Mouse (Mus musculus) fibroblast of lung, adult 2 months (primary cell): Measurements from ENCODE around the gene Spr.
"Not testable (repeated sequence)": the region's sequence is repeated elsewhere in the genome, so short reads cannot be mapped to it uniquely, and the experiment has no call there.

Experiments used
- DNase-seq: peaks from one replicate; pipeline ENCODE4 v3.0.0-alpha.2; 2011; ENCODE audit warnings: low read depth

Gene Spr

DNA sequence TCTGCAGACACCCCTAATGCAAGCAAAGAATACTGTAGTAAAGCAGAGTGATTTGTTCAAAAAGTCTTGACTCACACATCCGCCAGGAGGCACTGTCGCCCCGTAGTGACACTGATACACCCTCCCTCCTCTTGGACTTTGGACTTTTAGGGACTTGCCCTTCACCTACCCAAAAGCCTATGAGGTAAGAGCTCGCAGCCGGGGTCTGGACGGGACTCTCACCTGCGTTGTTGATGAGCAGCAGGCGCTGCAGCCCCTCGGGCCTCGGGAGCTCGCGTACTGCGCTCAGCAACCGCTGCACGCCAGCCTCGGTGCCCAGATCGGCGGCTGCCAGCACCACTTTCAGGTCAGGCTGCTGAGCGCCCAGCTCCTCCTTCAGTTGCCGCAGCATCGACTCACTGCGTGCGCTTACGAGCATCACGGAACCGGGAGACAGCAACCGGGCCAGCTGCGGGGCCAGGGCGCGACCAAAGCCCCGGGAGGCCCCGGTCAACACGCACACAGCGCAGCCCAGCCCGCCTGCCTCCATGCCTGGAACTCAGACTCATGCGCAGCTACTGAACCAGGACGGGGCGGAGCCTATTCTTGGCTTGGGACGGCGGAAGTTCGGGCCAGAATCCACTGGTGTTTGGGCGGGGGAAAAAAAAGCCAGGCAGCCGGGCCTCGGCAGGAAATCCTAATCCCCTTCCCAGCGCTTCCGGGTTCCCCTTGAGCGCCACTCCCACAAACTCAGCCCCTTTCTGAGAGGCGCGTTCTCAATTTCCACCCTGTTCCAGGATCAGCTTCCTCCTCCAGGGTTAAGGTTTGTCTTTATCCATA is at the start of gene Spr:
Gene Spr (minus strand): TSS at position 550 of the 819 bp plus-strand sequence.
- DNase-seq = peak; percentile 84

DNA sequence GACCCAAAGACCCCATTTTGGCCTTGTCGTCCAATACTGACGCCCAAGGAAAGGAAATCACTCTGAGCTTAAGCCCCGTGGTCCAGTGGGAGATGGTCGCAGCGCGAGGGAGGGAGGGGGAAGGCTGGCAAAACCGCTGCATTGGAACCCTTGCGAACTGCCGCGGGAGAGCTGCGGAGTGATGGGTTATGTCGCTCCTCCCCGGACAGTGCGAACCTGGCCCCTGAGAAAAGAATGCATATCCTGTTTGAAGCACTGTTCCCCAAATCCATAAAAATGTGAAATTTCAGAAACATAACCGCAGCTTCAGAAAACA is 49.1 kb upstream of the Spr start:
- DNase-seq = no peak

DNA sequence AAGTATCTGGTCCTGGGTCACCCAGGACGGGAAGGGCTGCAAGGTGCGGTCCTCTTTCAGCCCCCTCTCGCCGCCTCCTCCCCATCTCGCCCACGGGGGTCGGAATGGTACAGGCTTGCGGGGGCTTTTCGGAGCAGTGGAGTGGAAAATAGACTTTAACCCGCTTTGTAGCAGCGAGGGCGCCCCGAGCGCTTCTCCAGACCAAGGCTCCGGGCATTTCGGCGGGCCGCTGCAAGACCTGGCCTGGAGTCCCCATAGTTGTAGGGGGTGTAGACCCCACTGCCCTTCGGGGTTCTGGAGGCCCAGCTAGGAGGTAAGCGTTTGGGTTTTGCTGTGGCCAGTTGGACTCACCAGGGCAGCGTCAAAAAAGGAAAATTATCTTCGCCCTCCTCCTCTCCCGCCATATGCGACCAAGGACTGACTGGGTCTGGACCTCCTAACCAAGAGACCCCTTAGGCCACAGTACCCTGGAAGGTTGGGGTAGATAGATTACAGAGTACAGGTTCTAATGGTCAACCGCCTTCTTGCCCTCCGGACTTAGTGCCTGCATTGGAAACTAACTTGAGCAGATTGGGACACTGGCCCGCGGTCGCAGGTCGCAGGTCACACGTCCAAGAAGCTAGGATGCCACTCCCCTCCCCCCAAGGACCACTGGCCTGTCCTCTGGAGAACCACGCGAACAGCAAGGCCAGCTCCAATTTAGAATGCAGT is 48.6 kb upstream of the Spr start:
- no peak for DNase-seq

DNA sequence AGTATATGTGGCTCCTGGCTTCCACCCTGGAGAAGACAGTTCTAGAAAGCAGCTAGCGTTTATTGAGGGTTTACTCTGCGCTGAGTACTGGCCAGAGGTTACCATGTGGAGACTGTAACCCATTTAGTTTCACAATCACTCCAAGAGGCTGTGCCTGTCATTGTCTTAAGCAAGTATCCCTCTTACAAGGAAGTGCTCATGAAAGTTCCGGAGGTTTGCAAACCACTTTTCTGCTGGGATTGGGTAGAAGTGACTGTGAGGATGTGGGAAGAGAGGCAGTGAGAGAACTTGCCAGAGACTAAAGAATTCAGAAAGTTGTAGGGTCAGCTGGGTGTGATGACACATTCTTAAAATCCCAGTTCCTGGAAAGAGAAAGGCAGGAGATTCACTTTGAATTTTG is 46.4 kb upstream of the Spr start:
- DNase-seq = no peak

DNA sequence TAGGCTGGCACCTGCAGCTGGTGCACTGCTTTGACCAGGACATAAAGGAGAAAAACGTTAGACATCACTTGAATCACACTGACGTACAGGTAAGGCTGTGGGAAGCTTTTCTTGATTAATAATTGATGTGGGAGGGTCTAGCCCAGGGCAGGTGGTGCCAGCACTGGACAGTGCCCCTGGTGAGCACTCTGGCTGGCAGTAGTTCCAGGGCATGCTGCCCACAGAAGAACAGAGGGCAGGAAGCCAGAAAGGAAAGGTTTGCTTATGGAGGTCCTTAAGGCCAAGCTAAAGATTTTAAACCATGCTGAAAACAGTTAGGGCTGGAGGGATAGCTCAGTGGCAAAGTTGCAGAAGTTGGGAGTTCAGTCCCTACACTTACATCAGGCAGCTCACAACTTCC is 42.5 kb upstream of the Spr start:
- no peak for DNase-seq

DNA sequence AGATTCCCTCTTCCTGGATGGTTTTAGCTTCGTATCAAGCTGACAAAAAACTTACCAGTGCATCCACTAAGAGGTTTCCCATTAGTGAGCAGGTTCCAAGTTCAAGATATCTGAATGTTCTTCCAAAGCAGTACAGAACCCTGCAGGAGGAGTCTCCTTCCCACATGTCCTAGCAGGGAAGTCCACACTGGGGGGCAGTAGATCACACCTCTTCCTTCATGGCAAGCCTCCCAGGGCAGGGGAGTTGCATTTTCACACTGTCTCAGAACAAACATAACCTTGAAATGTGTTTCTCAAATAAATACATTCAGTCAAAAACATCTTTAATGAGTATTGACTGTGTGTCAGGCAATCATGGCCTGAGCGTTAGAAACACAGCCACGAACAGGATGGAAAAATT is 42.0 kb upstream of the Spr start:
- no peak for DNase-seq

DNA sequence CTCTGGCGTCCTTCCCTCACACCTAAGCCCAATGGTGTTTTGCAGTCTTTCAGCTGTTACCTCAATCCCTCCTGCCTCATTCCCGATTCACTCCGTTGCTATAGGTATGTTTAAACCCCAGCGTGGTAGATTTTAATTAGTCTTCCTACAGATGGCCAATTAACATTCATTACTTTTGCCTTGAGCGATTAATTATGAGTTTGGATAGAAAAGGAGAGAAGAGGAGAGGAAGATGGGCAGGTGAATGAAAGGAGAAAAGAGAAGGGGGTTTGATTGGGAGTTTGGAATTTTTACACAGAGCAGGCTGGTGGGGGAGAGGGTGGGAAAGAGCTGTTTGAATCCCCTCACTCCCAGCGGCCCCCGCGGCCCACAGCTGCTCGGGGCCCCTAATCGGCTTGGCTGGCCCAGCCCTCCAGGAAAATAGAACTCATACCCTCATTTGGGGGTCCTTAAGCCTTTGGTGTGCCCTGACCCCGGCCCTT is 27.9 kb upstream of the Spr start:
- DNase-seq = no peak

DNA sequence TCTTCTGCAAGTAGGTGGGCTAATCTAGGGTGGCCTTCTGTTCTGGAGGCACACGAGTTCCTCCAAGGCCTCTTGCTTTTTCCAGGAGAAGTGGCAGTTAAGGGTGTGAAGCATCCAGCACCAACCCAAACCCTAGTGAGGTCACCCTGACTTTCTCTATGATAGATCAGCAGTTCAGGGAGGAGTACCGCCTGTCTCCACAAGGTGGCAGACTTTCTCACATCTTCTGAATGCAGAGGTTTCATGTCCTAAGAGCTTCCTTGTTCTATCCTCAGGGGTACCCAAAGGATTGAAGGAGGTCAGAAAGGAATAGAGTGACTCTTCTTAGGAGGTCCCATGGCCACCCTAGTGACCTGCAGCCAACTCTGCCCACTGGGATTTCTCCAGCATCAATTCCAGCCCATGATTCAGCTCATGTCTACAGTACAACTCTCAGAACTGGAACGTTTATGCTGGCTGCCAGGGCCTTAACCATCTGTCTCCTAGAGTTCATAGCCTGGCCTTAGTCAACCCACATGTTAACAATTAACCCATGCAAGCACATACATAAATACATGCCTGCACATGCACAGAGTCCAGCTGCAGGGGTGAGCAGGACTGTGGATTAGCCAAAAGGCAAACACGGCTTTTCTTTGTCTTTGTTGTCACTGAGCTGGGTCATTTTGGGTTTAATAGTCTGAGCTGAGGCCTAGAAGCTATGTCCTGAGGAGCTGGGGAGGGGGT is 22.8 kb upstream of the Spr start:
- DNase-seq = no peak

DNA sequence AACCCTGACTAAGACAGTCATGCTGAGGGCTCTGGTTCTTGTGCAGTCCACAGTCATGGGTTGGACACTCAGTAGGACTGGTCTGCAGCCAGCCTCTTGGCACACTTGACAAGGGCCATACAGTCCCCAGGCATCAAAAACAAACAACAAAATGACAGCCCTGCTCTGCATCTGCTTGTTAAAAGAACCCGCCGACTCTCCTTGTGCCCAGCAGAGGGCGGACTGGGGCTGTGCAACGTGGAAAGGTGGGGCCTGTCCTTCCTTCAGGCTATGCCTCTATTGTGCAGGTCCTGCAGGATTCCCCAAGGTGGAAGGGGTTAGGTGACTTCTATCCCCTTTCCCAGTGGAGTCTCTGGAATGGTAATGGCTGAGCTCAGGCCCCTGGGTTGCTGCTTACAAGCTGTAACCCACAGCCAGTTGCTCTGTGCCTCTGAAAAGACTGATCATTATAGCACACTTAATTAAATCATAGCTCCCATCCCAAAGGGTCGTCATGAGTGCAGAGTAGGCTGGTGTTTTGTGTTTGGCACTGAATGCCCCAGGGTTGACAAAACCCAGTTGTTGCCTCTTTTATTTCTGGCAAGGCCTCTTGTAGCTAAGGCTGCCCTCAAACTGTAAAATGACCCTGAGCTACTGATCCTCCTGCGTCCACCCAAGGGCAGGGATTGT is 21.7 kb upstream of the Spr start:
- not testable (repeated sequence) for DNase-seq

DNA sequence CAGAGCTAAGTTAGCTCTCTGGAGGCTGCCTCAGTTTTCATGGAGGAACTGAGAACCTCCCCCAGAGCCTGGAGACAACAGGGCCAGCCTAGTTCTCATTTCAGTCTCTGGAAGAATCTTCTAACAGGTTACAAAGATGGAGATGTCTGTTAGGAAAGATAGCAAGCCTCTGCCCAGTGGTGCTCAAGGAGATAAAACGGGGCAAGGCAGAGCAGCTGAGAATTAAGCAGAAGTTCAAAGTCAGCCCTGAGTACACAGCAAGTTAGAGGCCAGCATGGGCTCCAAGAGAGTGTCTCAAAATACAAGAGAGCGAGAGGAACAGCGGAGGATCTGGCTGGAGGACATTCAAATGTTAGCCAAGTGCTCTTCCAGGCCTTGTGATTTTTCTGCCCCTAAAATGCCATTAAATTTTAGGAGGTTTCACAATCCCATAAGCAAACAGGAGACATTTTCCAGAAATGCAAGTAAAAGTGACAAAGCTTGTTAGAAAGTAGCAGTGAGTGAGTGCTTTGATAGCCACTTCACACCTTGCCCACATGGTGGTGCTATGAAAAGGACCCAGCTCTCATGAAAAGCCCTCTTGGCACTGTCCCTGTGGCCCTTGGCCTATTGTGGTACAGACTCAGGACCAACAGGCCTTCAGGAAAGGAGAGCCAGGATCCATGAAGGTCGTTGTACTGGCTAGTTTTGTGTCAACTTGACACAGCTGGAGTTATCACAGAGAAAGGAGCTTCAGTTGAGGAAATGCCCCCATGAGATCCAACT is 20.7 kb upstream of the Spr start:
- DNase-seq = not testable (repeated sequence)

DNA sequence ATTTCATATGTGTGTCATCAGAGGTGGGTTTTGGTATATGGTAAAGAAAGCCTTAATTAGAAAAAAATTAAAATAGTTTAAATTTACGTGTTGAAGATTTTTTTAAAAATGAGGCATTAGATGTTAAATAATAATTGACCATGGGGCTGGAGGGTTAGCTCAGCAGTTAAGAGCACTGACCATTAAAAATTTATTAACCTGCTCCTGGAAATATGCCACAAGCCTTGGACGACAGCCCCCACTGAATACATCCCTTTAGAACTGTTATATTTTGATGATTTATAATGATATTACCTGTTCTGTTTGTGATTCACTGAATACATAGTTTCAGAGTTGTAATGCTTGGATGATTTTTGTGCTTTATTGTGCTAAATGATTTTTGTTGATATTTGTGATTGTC is 19.0 kb upstream of the Spr start:
- not testable (repeated sequence) for DNase-seq

DNA sequence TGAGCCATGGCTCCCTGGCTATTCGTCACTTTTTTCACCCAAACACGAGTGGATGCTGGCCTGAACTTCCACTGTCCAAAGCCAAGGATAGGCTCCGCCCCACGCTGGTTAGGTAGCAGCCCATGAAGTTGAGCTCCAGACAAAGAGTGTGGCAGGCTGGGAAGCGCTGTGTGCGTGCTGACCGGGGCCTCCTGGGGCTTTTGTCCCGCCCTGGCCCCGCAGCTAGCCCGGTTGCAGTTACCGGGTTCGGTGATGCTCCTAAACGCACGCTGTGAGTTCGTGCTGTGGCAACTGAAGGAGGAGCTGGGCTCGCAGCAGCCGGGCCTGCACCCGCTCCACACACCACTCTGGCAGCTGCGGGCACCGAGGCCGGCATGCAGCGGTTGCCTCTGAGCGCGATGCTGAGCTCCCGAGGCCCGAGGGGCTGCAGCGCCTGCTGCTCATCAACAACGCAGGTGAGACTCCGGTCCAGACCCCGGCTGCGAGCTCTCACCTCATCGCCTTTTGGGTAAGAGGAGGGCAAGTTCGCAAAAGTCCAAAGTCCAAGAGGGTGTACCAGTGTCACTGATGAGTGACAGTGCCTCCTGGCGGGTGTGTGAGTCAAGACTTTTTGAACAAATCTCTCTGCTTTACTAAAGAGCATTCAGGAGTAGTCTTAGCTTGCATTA is 17.4 kb upstream of the Spr start:
- DNase-seq = no peak

DNA sequence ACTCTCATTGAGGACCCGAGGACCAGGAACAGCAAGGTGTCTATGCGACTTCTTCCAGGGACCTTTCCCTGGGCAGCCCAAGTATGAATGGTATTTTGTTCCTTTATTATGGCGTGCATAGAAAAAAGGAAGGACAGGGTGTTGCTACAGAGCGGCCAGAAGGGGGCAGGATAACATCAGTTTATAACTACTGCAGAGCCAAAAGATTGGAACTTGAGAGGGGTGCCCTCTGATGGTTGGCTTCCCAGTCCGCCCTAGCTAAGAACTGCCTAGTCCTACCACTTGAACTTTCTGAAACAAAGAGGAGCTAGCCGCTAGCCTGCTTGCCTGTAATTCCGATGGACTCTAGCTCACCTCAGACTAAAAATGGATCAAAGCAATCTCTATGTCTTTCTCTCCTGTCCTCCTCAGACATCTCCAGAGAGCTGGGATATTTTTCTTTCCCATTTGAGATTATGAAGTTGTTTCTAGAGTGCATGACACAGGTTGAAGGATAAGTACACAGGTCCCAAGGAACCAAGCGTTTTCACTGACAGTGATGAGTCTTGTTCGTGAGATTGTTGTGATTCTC is 16.5 kb upstream of the Spr start:
- DNase-seq = peak; percentile 73

DNA sequence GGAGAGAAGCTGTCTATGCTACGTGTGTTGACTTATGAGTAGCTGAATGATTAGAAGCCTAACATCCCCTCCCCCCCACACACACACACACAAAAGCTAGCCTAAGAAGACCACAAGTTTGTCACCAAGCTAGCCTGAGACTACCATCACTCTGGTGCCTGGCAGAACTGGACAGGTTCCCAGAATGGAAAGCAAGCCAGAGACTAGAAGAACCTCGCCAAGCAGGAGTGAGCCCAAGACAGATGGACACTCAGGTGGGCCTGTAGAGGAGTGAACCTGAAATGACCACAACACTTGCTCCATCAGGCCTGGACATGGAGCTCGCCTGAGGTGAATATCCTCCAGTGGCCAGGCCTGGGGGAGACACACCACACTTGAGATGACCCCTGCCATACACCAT is 12.8 kb upstream of the Spr start:
- no peak for DNase-seq

DNA sequence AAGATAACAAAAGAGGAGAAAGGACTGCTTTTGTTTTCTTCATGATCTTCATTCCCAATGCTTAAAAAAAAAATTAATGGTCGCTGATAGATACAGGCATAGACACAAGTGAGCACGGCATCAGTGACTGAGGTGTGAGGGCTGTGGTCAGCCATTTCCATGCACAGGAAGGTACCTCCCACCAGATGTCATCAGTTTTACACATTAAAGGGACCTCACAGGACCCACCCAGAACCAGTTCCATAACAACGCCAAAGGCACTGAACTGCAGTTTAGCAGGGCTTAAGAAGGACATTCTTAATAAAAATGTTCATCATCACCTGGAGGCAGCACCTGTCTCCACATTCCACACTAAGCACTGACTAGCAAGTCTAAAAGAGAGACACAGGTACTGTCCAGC is 10.1 kb upstream of the Spr start:
- DNase-seq = no peak

DNA sequence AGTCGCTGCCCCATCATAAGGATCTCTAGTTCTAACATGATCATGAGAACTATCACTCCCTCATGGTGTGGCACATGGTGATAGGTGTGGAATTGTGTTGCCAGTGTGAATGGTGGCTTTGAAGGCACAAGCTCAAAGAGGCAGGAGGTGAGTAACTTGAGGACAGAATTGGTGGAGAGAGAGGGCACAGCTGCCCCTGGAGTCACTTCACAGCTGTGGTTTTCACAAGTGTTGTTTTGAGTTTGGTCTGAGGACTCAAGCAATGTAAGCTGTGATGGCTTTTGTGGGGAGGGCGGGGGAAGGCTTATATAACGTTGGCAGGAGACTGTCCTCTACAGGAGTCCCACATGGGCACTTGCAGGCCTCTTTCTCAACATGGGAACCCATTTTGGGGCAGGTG is 6.9 kb upstream of the Spr start:
- DNase-seq = no peak

DNA sequence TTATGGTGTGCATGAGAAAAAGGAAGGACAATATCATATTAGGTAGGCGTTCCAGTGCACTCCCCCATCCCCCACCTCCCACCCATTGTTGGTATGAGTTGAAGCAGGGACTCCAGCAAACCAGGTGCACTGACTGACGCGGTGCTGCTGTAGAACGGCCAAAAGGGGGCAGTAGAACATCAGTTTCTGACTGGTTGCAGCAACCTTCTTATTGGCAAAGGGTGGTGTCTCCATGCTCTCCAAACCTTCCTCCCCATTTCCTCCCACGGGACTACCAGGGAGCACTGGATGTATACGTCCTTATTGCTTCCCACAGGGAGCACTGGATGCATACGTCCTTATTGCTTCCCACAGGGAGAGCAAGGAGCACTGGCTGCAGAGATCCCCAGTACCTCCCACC is 3.4 kb upstream of the Spr start:
- not testable (repeated sequence) for DNase-seq

DNA sequence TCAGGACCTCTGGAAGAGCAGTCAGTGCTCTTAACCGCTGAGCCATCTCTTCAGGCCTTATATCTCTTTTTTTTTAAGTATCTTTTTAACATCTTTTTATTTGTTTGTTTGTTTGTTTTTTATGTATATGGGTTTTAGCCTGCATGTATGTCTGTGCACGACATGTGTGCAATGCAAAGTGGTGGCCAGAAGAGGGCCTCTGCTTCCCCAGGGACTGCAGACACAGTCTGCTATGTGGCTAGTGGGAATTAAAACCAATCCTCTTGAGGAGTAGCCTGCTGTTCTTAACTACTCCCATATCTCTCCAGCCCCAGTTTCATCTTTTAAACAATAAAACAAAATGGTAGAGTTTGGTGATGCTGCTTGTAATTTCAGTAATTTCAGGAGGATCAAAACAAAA is 2.0 kb upstream of the Spr start:
- DNase-seq = no peak

DNA sequence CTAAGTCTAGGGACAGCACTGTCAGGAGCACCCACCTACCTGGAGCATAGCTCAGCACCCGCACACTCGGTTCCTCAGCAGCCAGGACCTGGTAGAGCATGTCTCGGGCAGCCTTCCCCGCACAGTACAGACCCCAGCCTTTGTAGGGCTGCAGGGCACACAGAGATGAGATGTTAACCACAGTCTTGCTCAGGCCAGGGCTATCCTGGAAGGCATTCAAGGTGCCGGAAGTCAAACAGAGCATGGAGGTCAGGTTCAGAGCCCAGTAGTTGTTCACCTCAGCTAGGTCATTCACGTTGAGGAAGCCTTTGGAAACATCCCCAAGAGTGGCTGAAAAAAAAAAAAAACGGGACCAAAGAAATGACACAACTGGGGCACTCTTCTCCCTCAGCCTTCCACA is 782 bp downstream of the Spr start:
- not testable (repeated sequence) for DNase-seq

DNA sequence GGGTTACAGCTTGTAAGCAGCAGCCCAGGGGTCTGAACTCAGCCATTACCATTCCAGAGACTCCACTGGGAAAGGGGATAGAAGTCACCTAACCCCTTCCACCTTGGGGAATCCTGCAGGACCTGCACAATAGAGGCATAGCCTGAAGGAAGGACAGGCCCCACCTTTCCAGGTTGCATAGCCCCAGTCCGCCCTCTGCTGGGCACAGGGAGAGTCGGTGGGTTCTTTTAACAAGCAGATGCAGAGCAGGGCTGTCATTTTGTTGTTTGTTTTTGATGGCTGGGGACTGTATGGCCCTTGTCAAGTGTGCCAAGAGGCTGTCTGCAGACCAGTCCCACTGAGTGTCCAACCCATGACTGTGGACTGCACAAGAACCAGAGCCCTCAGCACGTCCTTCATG is 4.8 kb downstream of the Spr start:
- not testable (repeated sequence) for DNase-seq

DNA sequence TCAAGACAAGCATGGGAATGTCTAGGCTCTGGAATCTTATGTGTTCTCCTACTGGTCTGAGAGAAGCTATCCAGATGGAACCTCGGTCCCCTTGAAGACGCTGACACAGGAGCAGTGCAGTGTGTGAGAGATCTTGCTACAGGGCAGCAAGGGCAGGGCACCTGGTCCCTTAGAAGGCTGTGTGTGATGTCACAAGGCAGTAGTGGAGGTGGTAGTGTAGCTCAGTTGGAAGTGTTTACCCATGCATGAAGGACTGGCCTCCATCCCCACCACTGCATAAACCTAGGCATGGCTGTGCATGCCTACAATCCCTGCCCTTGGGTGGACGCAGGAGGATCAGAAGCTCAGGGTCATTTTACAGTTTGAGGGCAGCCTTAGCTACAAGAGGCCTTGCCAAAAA is 5.3 kb downstream of the Spr start:
- not testable (repeated sequence) for DNase-seq
